Mouse (Mus musculus): ENCODE data around the gene Mycbp2. TPM values are rescaled to one million over a fixed set of nuclear protein-coding genes. Genes with fewer than 3 reads are reported as not detected.

The Mycbp2 gene
- total and polyA plus RNA-seq, 3 experiments, result 25.9 to 60.1 (median 29.5) TPM

- peaks cover 3 to 19% of the 10 kb centered on the region in 2 experiments for H3K4me1 ChIP-seq (ENCODE audit: control insufficient read depth in 1 of 2, insufficient read depth in 2 of 2)
- no peak for TF ChIP-seq MAZ (IDR thresholded peaks at IDR 0.05; ENCODE audit: low read depth, low read length)
- peak; percentile 21; the same call in 1 of the 2 replicates for TF ChIP-seq TCF12 (IDR thresholded peaks at IDR 0.05; ENCODE audit: low read depth, low read length)
- TF ChIP-seq ZNF384 (IDR thresholded peaks at IDR 0.05; ENCODE audit: low read depth, low read length), result peak; percentile 48; the same call in 1 of the 2 replicates
- TF ChIP-seq ELF1 (IDR thresholded peaks at IDR 0.05; ENCODE audit: low read depth, low read length), result peak; percentile 61
- peak; percentile 57; the same call in 1 of the 2 replicates for TF ChIP-seq MYC (IDR thresholded peaks at IDR 0.05; ENCODE audit: low read depth, low read length)
- TF ChIP-seq MEF2A (IDR thresholded peaks at IDR 0.05; ENCODE audit: borderline replicate concordance, low read depth, low read length), result peak; percentile 42; the same call in 1 of the 2 replicates
- peak; percentile 45; the same call in 1 of the 2 replicates for TF ChIP-seq EP300 (IDR thresholded peaks at IDR 0.05; ENCODE audit: low read length)
- peak; percentile 89 for TF ChIP-seq CHD1 (IDR thresholded peaks at IDR 0.05; ENCODE audit: low read depth, low read length)
- no peak for TF ChIP-seq UBTF (IDR thresholded peaks at IDR 0.05; ENCODE audit: low read depth, low read length)
- TF ChIP-seq JUN (IDR thresholded peaks at IDR 0.05; ENCODE audit: insufficient read depth, low read depth, low read length), result peak; percentile 26; the same call in 1 of the 2 replicates
- TF ChIP-seq TBP (conservative IDR thresholded peaks at IDR 0.05; ENCODE audit: low read depth, low read length), result 0 out of 2 replicates have a peak, but pooled peaks have one; percentile 25
- peak; percentile 36; the same call in 1 of the 2 replicates for TF ChIP-seq ETS1 (conservative IDR thresholded peaks at IDR 0.05; ENCODE audit: low read depth, low read length)
- no peak for TF ChIP-seq ZMIZ1 (IDR thresholded peaks at IDR 0.05; ENCODE audit: low read depth, low read length)
- TF ChIP-seq IRF4 (IDR thresholded peaks at IDR 0.05; ENCODE audit: low read depth, low read length), result peak; percentile 71
- TF ChIP-seq ZC3H11A (IDR thresholded peaks at IDR 0.05; ENCODE audit: low read depth, low read length), result no peak
- peak; percentile 54 for DNase-seq (ENCODE audit: extremely low read depth)
- H3K9me3 ChIP-seq (replicated peaks; ENCODE audit: low read length), result no peaks in the 10 kb centered on the region
- H3K4me3 ChIP-seq (replicated peaks in 1 of 3; ENCODE audit: low read depth in 2 of 3, low read length in 2 of 3, poor library complexity in 1 of 3), result no peak overlapping the region
- H3K9ac ChIP-seq (ENCODE audit: insufficient read depth, low read depth), result peak overlapping the region; percentile 48
- dilution Hi-C loops (cut with MboI; ENCODE audit: extremely low pct_ligation_motif_present, extremely low pct_unique_long_range_greater_than_20kb, low sequenced_read_pairs), result no loop called here
- no peaks in the 10 kb centered on the region for H3K27me3 ChIP-seq (replicated peaks)
- H3K27ac ChIP-seq (ENCODE audit: insufficient read depth, low read depth), result peak overlapping the region; percentile 94
- H3K36me3 ChIP-seq (replicated peaks in 1 of 2; ENCODE audit: control insufficient read depth in 1 of 2, insufficient read depth in 1 of 2, low read length in 1 of 2), result peaks cover 14 to 18% of the 10 kb centered on the region in 2 experiments
- in situ Hi-C loops (cut with MboI; ENCODE audit: low pct_ligation_motif_present, low pct_unique_long_range_greater_than_20kb, low sequenced_read_pairs), result no loop called here
- peak overlapping the region; percentile 90 for H3K4me2 ChIP-seq (ENCODE audit: insufficient read depth, low read depth, poor library complexity, severe bottlenecking)
- no peaks in the 10 kb centered on the region for H3K79me2 ChIP-seq (replicated peaks; ENCODE audit: control insufficient read depth, extremely low read depth, insufficient read depth, poor library complexity, severe bottlenecking)
These were observed 112.7 kb downstream of the Mycbp2 start for GRCm38 (mm10) chr14:103233640-103234593.

- DNase-seq (ENCODE audit: extremely low read depth), result no peak
These were observed 124.3 kb downstream of the Mycbp2 start for GRCm38 (mm10) chr14:103222356-103222755.

More at GRCm38 (mm10) chr14:103222356-103222755, 124.3 kb downstream of the Mycbp2 start:
- Histone ChIP-seq H3K9me3 (replicated peaks; ENCODE audit: low read length) (no peaks in the 10 kb centered on the region), H3K27me3 (replicated peaks) (no peaks in the 10 kb centered on the region), H3K9ac (ENCODE audit: insufficient read depth, low read depth) (no peak overlapping the region), H3K79me2 (replicated peaks; ENCODE audit: control insufficient read depth, extremely low read depth, insufficient read depth, poor library complexity, severe bottlenecking) (no peaks in the 10 kb centered on the region), H3K4me1 (ENCODE audit: control insufficient read depth in 1 of 2, insufficient read depth in 2 of 2) (no peaks in the 10 kb centered on the region), H3K4me3 (replicated peaks in 1 of 3; ENCODE audit: low read depth in 2 of 3, low read length in 2 of 3, poor library complexity in 1 of 3) (no peak overlapping the region), H3K27ac (ENCODE audit: insufficient read depth, low read depth) (no peak overlapping the region), H3K4me2 (ENCODE audit: insufficient read depth, low read depth, poor library complexity, severe bottlenecking) (no peak overlapping the region), H3K36me3 (replicated peaks in 1 of 2; ENCODE audit: control insufficient read depth in 1 of 2, insufficient read depth in 1 of 2, low read length in 1 of 2) (peaks cover 46 to 71% of the 10 kb centered on the region in 2 experiments)
- dilution Hi-C loops (cut with MboI; ENCODE audit: extremely low pct_ligation_motif_present, extremely low pct_unique_long_range_greater_than_20kb, low sequenced_read_pairs) (no loop called here), in situ Hi-C loops (cut with MboI; ENCODE audit: low pct_ligation_motif_present, low pct_unique_long_range_greater_than_20kb, low sequenced_read_pairs) (loop anchor here (10.0 kb wide), 1 partner anchor 262 kb away; no protein-coding TSS in a partner anchor)
- TF ChIP-seq JUND (conservative IDR thresholded peaks at IDR 0.05; ENCODE audit: low read depth, low read length) (no peak), MEF2A (IDR thresholded peaks at IDR 0.05; ENCODE audit: borderline replicate concordance, low read depth, low read length) (no peak), USF2 (conservative IDR thresholded peaks at IDR 0.05; ENCODE audit: low read depth, low read length) (no peak), ETS1 (conservative IDR thresholded peaks at IDR 0.05; ENCODE audit: low read depth, low read length) (no peak), JUN (IDR thresholded peaks at IDR 0.05; ENCODE audit: insufficient read depth, low read depth, low read length) (no peak), MAZ (IDR thresholded peaks at IDR 0.05; ENCODE audit: low read depth, low read length) (no peak), USF1 (IDR thresholded peaks at IDR 0.05; ENCODE audit: low read depth, low read length) (no peak), POLR2A (IDR thresholded peaks at IDR 0.05; ENCODE audit: low read depth, low read length) (no peak), MAFK (IDR thresholded peaks at IDR 0.05; ENCODE audit: insufficient replicate concordance, low read length) (no peak)

All from CH12.LX (cell line).